Mouse (Mus musculus): Measurements from ENCODE around the gene Gm49380. TPM values are rescaled to one million over a fixed set of nuclear protein-coding genes. Genes with fewer than 3 reads are reported as not detected.

The Gm49380 gene
- 0.06 and 0.36 TPM in 2 replicates for polyA plus RNA-seq (2016; fragmentation: Nextera tagmentation; extraction: Ambion mirVana)

- DNase-seq (ENCODE audit: extremely low spot score, low spot score) = peak; percentile 93
- no peaks in the 10 kb centered on the region for H3K27me3 ChIP-seq (ENCODE audit: poor library complexity, severe bottlenecking)
- H3K4me3 ChIP-seq = peak within 1 kb of the TSS; percentile 90
- H3K36me3 ChIP-seq (replicated peaks) = peaks cover 29% of the 10 kb centered on the region
- under 1% methylated on average over 51 of the region's 51 CpGs for WGBS
- H3K4me1 ChIP-seq = peaks cover 49% of the 10 kb centered on the region
- H3K9me3 ChIP-seq = no peaks in the 10 kb centered on the region
- peak within 1 kb of the TSS; percentile 95 for H3K27ac ChIP-seq
Observed at GRCm38 (mm10) chr9:44113105-44113789, at the start of gene Gm49380, which contains the start of gene Rnf26. Gene Gm49380, minus strand, starts transcription at chr9:44113500. Gene Rnf26, minus strand, starts transcription at chr9:44113517.

GRCm38 (mm10) chr9:44159886-44160285 is 46.6 kb upstream of the Gm49380 start:
- Histone ChIP-seq H3K27ac (no peak overlapping the region), H3K9me3 (no peaks in the 10 kb centered on the region), H3K27me3 (ENCODE audit: poor library complexity, severe bottlenecking) (no peaks in the 10 kb centered on the region), H3K36me3 (replicated peaks) (peaks cover 92% of the 10 kb centered on the region), H3K4me3 (no peak overlapping the region), H3K4me1 (no peaks in the 10 kb centered on the region)
- no peak for DNase-seq (ENCODE audit: extremely low spot score, low spot score)
- WGBS = 88% methylated on average over 3 of the region's 3 CpGs

- DNase-seq (ENCODE audit: extremely low spot score, low spot score) = no peak
- H3K27ac ChIP-seq = no peak overlapping the region
- WGBS = 67% methylated on average over 3 of the region's 3 CpGs
- peaks cover 18% of the 10 kb centered on the region for H3K4me1 ChIP-seq
- no peaks in the 10 kb centered on the region for H3K9me3 ChIP-seq
- no peaks in the 10 kb centered on the region for H3K27me3 ChIP-seq (ENCODE audit: poor library complexity, severe bottlenecking)
- H3K36me3 ChIP-seq (replicated peaks) = peaks cover 86% of the 10 kb centered on the region
- H3K4me3 ChIP-seq = no peak overlapping the region
Observed at GRCm38 (mm10) chr9:44147290-44147689, 34.0 kb upstream of the Gm49380 start.

- no peak for DNase-seq (ENCODE audit: extremely low spot score, low spot score)
- H3K36me3 ChIP-seq (replicated peaks) = peaks cover 84% of the 10 kb centered on the region
- no peaks in the 10 kb centered on the region for H3K27me3 ChIP-seq (ENCODE audit: poor library complexity, severe bottlenecking)
- no peak overlapping the region for H3K4me3 ChIP-seq
- H3K9me3 ChIP-seq = no peaks in the 10 kb centered on the region
- no peak overlapping the region for H3K27ac ChIP-seq
- H3K4me1 ChIP-seq = peaks cover 18% of the 10 kb centered on the region
Observed at GRCm38 (mm10) chr9:44144718-44145060, 31.4 kb upstream of the Gm49380 start.

GRCm38 (mm10) chr9:44144023-44144717 is 30.9 kb upstream of the Gm49380 start:
- peaks cover 84% of the 10 kb centered on the region for H3K36me3 ChIP-seq (replicated peaks)
- no peaks in the 10 kb centered on the region for H3K9me3 ChIP-seq
- 26% methylated on average over 7 of the region's 8 CpGs for WGBS
- peaks cover 20% of the 10 kb centered on the region for H3K4me1 ChIP-seq
- no peak overlapping the region for H3K4me3 ChIP-seq
- DNase-seq (ENCODE audit: extremely low spot score, low spot score) = no peak
- H3K27me3 ChIP-seq (ENCODE audit: poor library complexity, severe bottlenecking) = no peaks in the 10 kb centered on the region
- 0 out of 2 replicates have a peak overlapping the region, but pooled peaks have one; percentile 25 for H3K27ac ChIP-seq

- DNase-seq (ENCODE audit: extremely low spot score, low spot score) = no peak
- Histone ChIP-seq H3K27me3 (ENCODE audit: poor library complexity, severe bottlenecking) (no peaks in the 10 kb centered on the region), H3K27ac (0 out of 2 replicates have a peak overlapping the region, but pooled peaks have one; percentile 25), H3K4me1 (peaks cover 24% of the 10 kb centered on the region), H3K4me3 (no peak overlapping the region), H3K36me3 (replicated peaks) (peaks cover 78% of the 10 kb centered on the region), H3K9me3 (no peaks in the 10 kb centered on the region)
- 74% methylated on average over 5 of the region's 5 CpGs for WGBS
Observed at GRCm38 (mm10) chr9:44143421-44143820, 30.1 kb upstream of the Gm49380 start.

- peaks cover 4% of the 10 kb centered on the region for H3K27me3 ChIP-seq (ENCODE audit: poor library complexity, severe bottlenecking)
- no peak overlapping the region for H3K27ac ChIP-seq
- 71% methylated on average over 5 of the region's 5 CpGs for WGBS
- H3K9me3 ChIP-seq = no peaks in the 10 kb centered on the region
- no peak overlapping the region for H3K4me3 ChIP-seq
- H3K36me3 ChIP-seq (replicated peaks) = peaks cover 71% of the 10 kb centered on the region
- peaks cover 28% of the 10 kb centered on the region for H3K4me1 ChIP-seq
- DNase-seq (ENCODE audit: extremely low spot score, low spot score) = no peak
Observed at GRCm38 (mm10) chr9:44141951-44142350, 28.7 kb upstream of the Gm49380 start.

DNA sequence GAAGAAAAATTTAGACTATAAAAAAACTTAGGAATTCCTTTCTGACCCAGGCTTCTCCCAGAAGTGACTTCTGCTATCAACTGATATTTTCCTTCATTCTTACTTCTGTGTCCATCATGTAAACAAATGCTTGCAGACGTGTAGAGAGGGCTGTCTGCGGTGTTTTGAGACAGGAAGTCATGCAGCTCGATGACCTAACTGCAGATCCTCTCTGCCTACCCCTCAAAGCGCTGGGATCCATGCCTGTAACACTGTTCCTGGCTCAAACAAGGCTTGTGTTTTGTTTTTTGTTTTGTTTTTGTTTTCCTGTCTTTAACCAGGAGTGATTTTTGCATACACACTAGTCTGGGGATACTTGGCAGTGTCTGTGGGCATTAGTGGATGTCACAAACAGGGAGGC is 24.5 kb upstream of the Gm49380 start:
- DNase-seq (ENCODE audit: extremely low spot score, low spot score) = no peak
- Histone ChIP-seq H3K27me3 (ENCODE audit: poor library complexity, severe bottlenecking) (peaks cover 45% of the 10 kb centered on the region), H3K4me3 (no peak overlapping the region), H3K27ac (no peak overlapping the region), H3K9me3 (no peaks in the 10 kb centered on the region), H3K4me1 (peaks cover 50% of the 10 kb centered on the region), H3K36me3 (replicated peaks) (peaks cover 37% of the 10 kb centered on the region)
- 80% methylated on average over 4 of the region's 4 CpGs for WGBS

DNA sequence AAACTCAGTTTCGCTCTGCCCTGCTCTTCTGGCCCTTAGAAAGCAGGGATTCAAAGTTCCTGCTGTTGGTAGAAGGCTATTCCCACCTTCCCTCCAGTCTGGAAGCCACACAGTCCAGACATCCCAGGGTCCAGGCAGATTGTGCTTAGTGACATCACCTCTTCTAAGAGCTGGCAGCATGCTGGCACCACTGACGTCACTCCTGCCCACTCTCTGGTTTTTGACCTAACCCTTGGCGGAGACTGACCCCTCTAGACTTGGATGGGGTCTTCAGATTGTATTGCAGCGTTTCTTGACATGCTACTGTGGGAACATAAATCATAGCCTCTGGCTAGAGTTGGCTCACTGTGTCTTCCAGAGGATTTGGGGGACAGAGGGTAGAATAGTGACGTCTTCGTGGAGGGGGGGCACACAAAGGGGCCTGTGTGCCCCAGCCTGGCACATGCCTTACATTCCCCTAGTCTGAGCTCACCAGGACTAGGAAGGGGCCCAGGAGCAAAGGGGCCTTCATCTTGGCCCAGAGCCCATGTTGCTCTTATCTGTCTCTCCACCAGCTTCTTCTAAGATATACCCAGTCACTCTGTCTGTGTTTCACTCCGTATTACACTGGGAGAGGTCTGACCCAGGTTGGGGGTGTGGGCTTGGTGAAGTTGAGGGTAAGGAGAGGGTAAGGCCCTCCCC is 22.6 kb upstream of the Gm49380 start:
- peaks cover 65% of the 10 kb centered on the region for H3K27me3 ChIP-seq (ENCODE audit: poor library complexity, severe bottlenecking)
- H3K27ac ChIP-seq = 0 out of 2 replicates have a peak overlapping the region, but pooled peaks have one; percentile 74
- peaks cover 21% of the 10 kb centered on the region for H3K36me3 ChIP-seq (replicated peaks)
- H3K9me3 ChIP-seq = no peaks in the 10 kb centered on the region
- peaks cover 60% of the 10 kb centered on the region for H3K4me1 ChIP-seq
- H3K4me3 ChIP-seq = peak overlapping the region; percentile 63
- DNase-seq (ENCODE audit: extremely low spot score, low spot score) = no peak
- 68% methylated on average over 7 of the region's 7 CpGs for WGBS

- peaks cover 69% of the 10 kb centered on the region for H3K27me3 ChIP-seq (ENCODE audit: poor library complexity, severe bottlenecking)
- H3K4me3 ChIP-seq = peak overlapping the region; percentile 63
- DNase-seq (ENCODE audit: extremely low spot score, low spot score) = peak; percentile 44
- H3K4me1 ChIP-seq = peaks cover 68% of the 10 kb centered on the region
- 3% methylated on average over 49 of the region's 49 CpGs for WGBS
- peak overlapping the region; percentile 74 for H3K27ac ChIP-seq
- peaks cover 13% of the 10 kb centered on the region for H3K36me3 ChIP-seq (replicated peaks)
- no peaks in the 10 kb centered on the region for H3K9me3 ChIP-seq
Observed at GRCm38 (mm10) chr9:44134851-44135730, 21.8 kb upstream of the Gm49380 start.

DNA sequence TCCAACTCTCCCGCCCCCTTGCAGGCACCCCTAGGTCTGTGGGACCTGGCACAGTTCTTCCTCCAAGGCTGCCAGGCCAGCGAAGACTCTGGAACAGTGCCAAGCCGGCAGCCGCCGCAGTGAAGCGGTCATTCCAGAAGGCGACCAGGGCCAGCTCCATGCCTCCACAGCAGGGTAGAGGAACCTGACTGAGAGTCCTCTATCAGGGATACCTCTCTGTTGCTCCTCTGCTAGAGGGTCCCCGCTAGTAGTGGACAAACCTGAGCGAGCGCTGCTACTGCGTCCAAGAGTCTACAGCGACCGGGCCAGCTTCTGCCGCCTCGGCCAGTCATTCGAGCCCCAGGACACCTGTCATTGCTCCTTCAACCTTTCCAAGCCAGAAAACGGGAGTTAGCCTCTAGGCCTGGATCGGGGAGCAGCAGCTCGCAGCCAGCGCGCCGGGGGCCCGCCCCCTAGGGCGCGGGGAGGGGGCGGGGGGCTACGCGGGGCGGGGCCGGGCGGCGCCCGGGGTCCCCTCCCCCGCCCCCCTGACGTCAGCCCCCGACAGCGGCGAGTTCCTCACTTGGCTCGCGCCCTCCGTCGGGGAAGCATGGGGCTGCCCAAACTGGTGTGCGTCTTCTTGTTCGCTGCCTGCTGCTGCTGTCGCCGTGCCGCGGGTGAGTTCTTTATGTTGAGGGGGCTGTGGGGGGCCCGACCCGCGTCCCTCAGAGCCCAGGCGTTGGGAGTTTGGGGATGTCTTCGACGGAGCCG is 21.0 kb upstream of the Gm49380 start, which contains the start of gene Mcam:
Gene Mcam (plus strand): TSS at position 369 of the 750 bp plus-strand sequence.
- Histone ChIP-seq H3K27ac (peak within 1 kb of the TSS; percentile 74), H3K36me3 (replicated peaks) (peaks cover 5% of the 10 kb centered on the region), H3K27me3 (ENCODE audit: poor library complexity, severe bottlenecking) (peaks cover 70% of the 10 kb centered on the region), H3K4me3 (peak within 1 kb of the TSS; percentile 63), H3K9me3 (no peaks in the 10 kb centered on the region), H3K4me1 (peaks cover 74% of the 10 kb centered on the region)
- WGBS = 2% methylated on average over 54 of the region's 55 CpGs
- DNase-seq (ENCODE audit: extremely low spot score, low spot score) = peak; percentile 58

Measured in forebrain, embryonic 10.5 days (tissue).